Mouse (Mus musculus): ENCODE measurements around the gene S1pr4. TPM values are rescaled to one million over a fixed set of nuclear protein-coding genes. Genes with fewer than 3 reads are reported as not detected.

The S1pr4 gene
- polyA plus RNA-seq, 1 experiment from 2014 or later = 0.31 TPM

DNA sequence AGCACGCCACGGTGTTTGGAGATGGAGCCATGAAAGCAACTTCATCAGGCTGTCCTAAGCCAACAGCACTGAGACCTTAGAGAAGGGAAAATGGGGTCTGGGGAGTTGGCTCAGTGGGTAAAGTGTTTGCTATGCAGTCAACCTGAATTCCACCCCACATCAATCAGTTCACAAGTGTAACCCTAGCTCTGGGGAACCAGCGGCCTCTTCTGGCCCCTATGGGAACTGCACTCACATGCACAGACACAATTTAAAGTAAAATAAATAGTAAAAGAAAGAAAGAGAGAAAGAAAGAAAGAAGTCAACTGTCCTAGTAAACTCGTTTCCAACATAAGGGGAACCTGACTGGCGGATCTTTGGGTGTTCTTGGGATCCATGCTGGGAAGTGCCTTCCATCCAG, 13.9 kb upstream of the S1pr4 start:
- H3K9me3 ChIP-seq (replicated peaks; ENCODE audit: control insufficient read depth, low read length) = no peaks in the 10 kb centered on the region; the same call in 1 of the 2 replicates
- no peak overlapping the region for H3K27ac ChIP-seq (replicated peaks; ENCODE audit: low read depth, low read length)
- ATAC-seq (replicated peaks; ENCODE audit: insufficient number of reproducible peaks, low FRiP score, low TSS enrichment, low read depth) (no peak), DNase-seq (ENCODE audit: low spot score) (no peak)
- no peak overlapping the region for H3K4me3 ChIP-seq (ENCODE audit: low read depth, low read length)
- no peaks in the 10 kb centered on the region for H3K27me3 ChIP-seq (ENCODE audit: control insufficient read depth, insufficient read depth, low read length)
- no peaks in the 10 kb centered on the region for H3K36me3 ChIP-seq (replicated peaks; ENCODE audit: control insufficient read depth, insufficient read depth, low read depth, low read length)
- no peak overlapping the region for H3K9ac ChIP-seq (replicated peaks; ENCODE audit: low read length)
- no peak overlapping the region for H3K4me2 ChIP-seq (ENCODE audit: low read depth, low read length)
- 84% methylated on average over 5 of the region's 5 CpGs for WGBS
- H3K4me1 ChIP-seq (ENCODE audit: control insufficient read depth, insufficient read depth, low read length) = no peaks in the 10 kb centered on the region

GRCm38 (mm10) chr10:81510246-81510810, 10.4 kb upstream of the S1pr4 start:
- Histone ChIP-seq H3K4me3 (ENCODE audit: low read depth, low read length) (no peak overlapping the region), H3K4me1 (ENCODE audit: control insufficient read depth, insufficient read depth, low read length) (no peaks in the 10 kb centered on the region), H3K9ac (replicated peaks; ENCODE audit: low read length) (no peak overlapping the region), H3K9me3 (replicated peaks; ENCODE audit: control insufficient read depth, low read length) (no peaks in the 10 kb centered on the region; the same call in 1 of the 2 replicates), H3K27me3 (ENCODE audit: control insufficient read depth, insufficient read depth, low read length) (no peaks in the 10 kb centered on the region), H3K4me2 (ENCODE audit: low read depth, low read length) (no peak overlapping the region), H3K27ac (replicated peaks; ENCODE audit: low read depth, low read length) (no peak overlapping the region), H3K36me3 (replicated peaks; ENCODE audit: control insufficient read depth, insufficient read depth, low read depth, low read length) (no peaks in the 10 kb centered on the region)
- DNase-seq (ENCODE audit: low spot score) (no peak), ATAC-seq (replicated peaks; ENCODE audit: insufficient number of reproducible peaks, low FRiP score, low TSS enrichment, low read depth) (no peak)
- 85% methylated on average over 14 of the region's 14 CpGs for WGBS

DNA sequence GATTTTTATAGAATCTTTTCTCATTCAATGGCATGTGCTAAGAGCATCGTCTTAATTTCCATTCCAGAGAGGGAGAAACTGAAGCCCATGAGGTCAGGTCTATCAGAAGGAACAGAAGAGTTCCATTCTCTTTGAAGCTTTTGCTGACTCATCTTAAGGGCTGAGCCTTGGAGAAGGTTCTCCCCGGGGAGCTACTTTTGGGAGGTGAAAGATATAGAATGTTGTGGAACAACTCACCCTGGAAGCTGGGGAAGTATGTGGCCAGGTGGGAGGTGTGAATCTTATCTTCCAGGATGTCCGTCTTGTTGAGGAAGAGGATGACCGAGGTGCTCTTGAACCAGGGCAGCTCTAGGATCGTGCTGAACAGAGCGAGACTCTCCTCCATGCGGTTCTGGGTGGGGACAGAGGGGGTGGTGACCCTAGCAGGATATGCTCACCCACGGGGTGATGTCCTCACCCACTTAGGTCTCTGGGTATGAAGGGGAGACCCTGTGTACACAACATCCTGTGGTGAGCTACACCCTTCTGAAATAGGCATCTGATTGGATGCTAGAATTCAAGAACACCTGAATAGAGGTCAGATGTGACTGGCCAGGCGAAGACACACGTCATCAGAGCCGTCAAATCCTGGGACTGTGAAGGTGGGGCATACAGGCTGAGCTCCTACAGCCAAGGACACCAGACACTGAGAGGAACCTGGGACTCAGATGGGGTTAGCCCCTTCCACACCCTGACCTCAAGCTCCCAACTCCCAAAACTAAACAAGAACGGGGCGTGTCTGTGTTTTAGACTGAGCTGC, 8.0 kb upstream of the S1pr4 start:
- DNase-seq (ENCODE audit: low spot score) (no peak), ATAC-seq (replicated peaks; ENCODE audit: insufficient number of reproducible peaks, low FRiP score, low TSS enrichment, low read depth) (no peak)
- no peaks in the 10 kb centered on the region for H3K36me3 ChIP-seq (replicated peaks; ENCODE audit: control insufficient read depth, insufficient read depth, low read depth, low read length)
- no peak overlapping the region for H3K4me3 ChIP-seq (ENCODE audit: low read depth, low read length)
- no peak overlapping the region for H3K9ac ChIP-seq (replicated peaks; ENCODE audit: low read length)
- H3K9me3 ChIP-seq (replicated peaks; ENCODE audit: control insufficient read depth, low read length) = no peaks in the 10 kb centered on the region
- no peaks in the 10 kb centered on the region for H3K27me3 ChIP-seq (ENCODE audit: control insufficient read depth, insufficient read depth, low read length)
- 76% methylated on average over 13 of the region's 13 CpGs for WGBS
- no peak overlapping the region for H3K4me2 ChIP-seq (ENCODE audit: low read depth, low read length)
- H3K27ac ChIP-seq (replicated peaks; ENCODE audit: low read depth, low read length) = no peak overlapping the region
- H3K4me1 ChIP-seq (ENCODE audit: control insufficient read depth, insufficient read depth, low read length) = no peaks in the 10 kb centered on the region

DNA sequence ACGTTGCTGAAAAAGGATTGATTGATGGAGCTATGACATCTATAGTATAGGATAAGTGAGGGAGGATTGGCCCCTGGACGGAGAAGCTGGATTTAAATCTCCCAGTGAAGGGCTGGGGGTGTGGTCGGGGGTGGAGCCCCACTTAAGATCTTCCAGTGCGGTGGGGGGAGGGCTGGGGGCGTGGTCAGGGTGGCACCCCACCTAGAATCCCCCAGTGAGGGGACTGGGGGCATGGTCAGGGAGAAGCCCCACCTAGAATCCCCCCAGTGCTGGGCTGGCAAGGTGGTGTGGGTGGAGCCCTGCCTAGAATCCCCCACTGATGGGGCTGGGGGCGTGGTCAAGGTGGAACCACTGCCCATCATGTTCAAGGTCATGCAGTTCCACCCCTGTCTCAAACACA, 7.2 kb upstream of the S1pr4 start:
- DNase-seq (ENCODE audit: low spot score) (no peak), ATAC-seq (replicated peaks; ENCODE audit: insufficient number of reproducible peaks, low FRiP score, low TSS enrichment, low read depth) (no peak)
- Histone ChIP-seq H3K36me3 (replicated peaks; ENCODE audit: control insufficient read depth, insufficient read depth, low read depth, low read length) (no peaks in the 10 kb centered on the region), H3K4me2 (ENCODE audit: low read depth, low read length) (no peak overlapping the region), H3K9me3 (replicated peaks; ENCODE audit: control insufficient read depth, low read length) (no peaks in the 10 kb centered on the region), H3K27ac (replicated peaks; ENCODE audit: low read depth, low read length) (no peak overlapping the region), H3K4me3 (ENCODE audit: low read depth, low read length) (no peak overlapping the region), H3K9ac (replicated peaks; ENCODE audit: low read length) (no peak overlapping the region), H3K27me3 (ENCODE audit: control insufficient read depth, insufficient read depth, low read length) (no peaks in the 10 kb centered on the region), H3K4me1 (ENCODE audit: control insufficient read depth, insufficient read depth, low read length) (no peaks in the 10 kb centered on the region)
- WGBS = 32% methylated on average over 6 of the region's 6 CpGs

GRCm38 (mm10) chr10:81505016-81505664, 5.2 kb upstream of the S1pr4 start:
- no peak for ATAC-seq (replicated peaks; ENCODE audit: insufficient number of reproducible peaks, low FRiP score, low TSS enrichment, low read depth)
- DNase-seq (ENCODE audit: low spot score) = no peak
- WGBS = 78% methylated on average over 15 of the region's 15 CpGs

DNA sequence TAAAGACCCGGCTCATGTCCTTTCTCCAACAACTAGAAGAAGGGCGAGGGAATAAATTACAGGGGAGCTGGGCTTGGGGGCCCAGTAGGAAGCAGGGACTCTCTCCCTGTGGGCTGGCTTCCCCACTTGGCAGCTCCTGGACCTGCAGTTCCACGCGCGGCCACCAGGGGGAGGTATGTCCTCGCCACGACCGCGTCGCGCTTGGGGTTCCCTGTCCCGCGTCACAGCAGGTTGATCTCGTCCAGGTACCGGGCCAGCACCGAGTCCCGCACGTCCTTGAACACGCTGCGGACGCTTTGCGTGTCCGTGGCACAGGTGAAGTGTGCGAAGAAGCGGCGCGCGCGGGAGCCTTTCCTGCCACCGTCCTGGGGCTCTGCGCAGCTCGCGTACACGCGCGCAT, 2.7 kb upstream of the S1pr4 start:
- no peaks in the 10 kb centered on the region for H3K36me3 ChIP-seq (replicated peaks; ENCODE audit: control insufficient read depth, insufficient read depth, low read depth, low read length)
- no peaks in the 10 kb centered on the region for H3K27me3 ChIP-seq (ENCODE audit: control insufficient read depth, insufficient read depth, low read length)
- H3K4me1 ChIP-seq (ENCODE audit: control insufficient read depth, insufficient read depth, low read length) = no peaks in the 10 kb centered on the region
- peak overlapping the region; percentile 18; the same call in 1 of the 2 replicates for H3K9ac ChIP-seq (replicated peaks; ENCODE audit: low read length)
- DNase-seq (ENCODE audit: low spot score) (peak; percentile 83), ATAC-seq (replicated peaks; ENCODE audit: insufficient number of reproducible peaks, low FRiP score, low TSS enrichment, low read depth) (no peak)
- peak overlapping the region; percentile 60 for H3K4me2 ChIP-seq (ENCODE audit: low read depth, low read length)
- H3K27ac ChIP-seq (replicated peaks; ENCODE audit: low read depth, low read length) = no peak overlapping the region
- peak overlapping the region; percentile 26 for H3K4me3 ChIP-seq (ENCODE audit: low read depth, low read length)
- H3K9me3 ChIP-seq (replicated peaks; ENCODE audit: control insufficient read depth, low read length) = no peaks in the 10 kb centered on the region
- WGBS = 11% methylated on average over 36 of the region's 36 CpGs

More at GRCm38 (mm10) chr10:81505016-81505664, 5.2 kb upstream of the S1pr4 start:
- Histone ChIP-seq H3K36me3 (replicated peaks; ENCODE audit: control insufficient read depth, insufficient read depth, low read depth, low read length) (no peaks in the 10 kb centered on the region), H3K9ac (replicated peaks; ENCODE audit: low read length) (no peak overlapping the region), H3K9me3 (replicated peaks; ENCODE audit: control insufficient read depth, low read length) (no peaks in the 10 kb centered on the region), H3K4me1 (ENCODE audit: control insufficient read depth, insufficient read depth, low read length) (no peaks in the 10 kb centered on the region), H3K4me2 (ENCODE audit: low read depth, low read length) (no peak overlapping the region), H3K27ac (replicated peaks; ENCODE audit: low read depth, low read length) (no peak overlapping the region), H3K27me3 (ENCODE audit: control insufficient read depth, insufficient read depth, low read length) (no peaks in the 10 kb centered on the region), H3K4me3 (ENCODE audit: low read depth, low read length) (no peak overlapping the region)

GRCm38 (mm10) chr10:81501863-81502262, 1.9 kb upstream of the S1pr4 start:
- H3K9ac ChIP-seq (replicated peaks; ENCODE audit: low read length) = no peak overlapping the region
- no peak overlapping the region for H3K4me3 ChIP-seq (ENCODE audit: low read depth, low read length)
- no peak overlapping the region for H3K27ac ChIP-seq (replicated peaks; ENCODE audit: low read depth, low read length)
- H3K4me2 ChIP-seq (ENCODE audit: low read depth, low read length) = no peak overlapping the region
- 81% methylated on average over 5 of the region's 5 CpGs for WGBS
- H3K4me1 ChIP-seq (ENCODE audit: control insufficient read depth, insufficient read depth, low read length) = no peaks in the 10 kb centered on the region
- ATAC-seq (replicated peaks; ENCODE audit: insufficient number of reproducible peaks, low FRiP score, low TSS enrichment, low read depth) (no peak), DNase-seq (ENCODE audit: low spot score) (no peak)
- no peaks in the 10 kb centered on the region for H3K36me3 ChIP-seq (replicated peaks; ENCODE audit: control insufficient read depth, insufficient read depth, low read depth, low read length)
- no peaks in the 10 kb centered on the region for H3K27me3 ChIP-seq (ENCODE audit: control insufficient read depth, insufficient read depth, low read length)
- H3K9me3 ChIP-seq (replicated peaks; ENCODE audit: control insufficient read depth, low read length) = no peaks in the 10 kb centered on the region

Data from embryonic facial prominence, embryonic 11.5 days (tissue).